Comparison of ENCODE assay signal across 11 mouse cellular contexts in the genomic region with DNA sequence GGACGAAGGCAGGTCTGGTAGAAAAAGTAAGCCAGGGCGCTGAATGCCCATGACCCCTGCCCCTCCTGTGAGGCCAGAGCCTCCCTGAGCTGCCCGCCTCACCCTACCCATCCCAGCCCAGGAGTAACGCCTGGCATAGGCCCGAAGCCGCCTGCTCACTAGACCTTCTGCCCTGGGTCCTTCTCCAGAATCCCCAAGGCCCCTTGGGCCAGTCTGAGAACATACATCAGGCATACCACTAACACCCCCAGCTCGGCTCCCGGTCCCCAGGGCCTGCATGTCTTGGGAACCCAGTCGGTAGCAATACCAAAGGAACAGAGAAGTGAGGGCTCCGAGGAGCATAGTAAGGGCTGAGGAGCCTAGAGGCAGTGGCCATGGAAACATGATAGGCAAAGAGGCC. TPM values are rescaled to one million over a fixed set of nuclear protein-coding genes. Genes with fewer than 3 reads are reported as not detected.
A peak's percentile ranks its signal among the peaks of the same experiment; 100 is the strongest.
DNase-seq lines count a peak whose midpoint lies in the region; ATAC-seq and TF ChIP-seq lines count a peak whose summit lies in the region.
"Had no signal": no experiment of that assay in that cellular context is flagged by ENCODE, and none has a peak within 500 bp of the region (broad histone marks: within the 10 kb centered on the region; RNA-seq: fewer than 3 reads in every experiment).

No protein-coding gene starts in this region.

- H3K36me3 ChIP-seq in limb, embryonic 15.5 days = peaks cover 21% of the 10 kb centered on the region
- peaks cover 28% of the 10 kb centered on the region for H3K36me3 ChIP-seq in neural tube, embryonic 15.5 days
- H3K36me3 ChIP-seq in lung, postnatal 0 days (ENCODE audit: insufficient read depth, low read length) = no peaks in the 10 kb centered on the region; the same call in 1 of the 2 replicates
- H3K36me3 ChIP-seq: lung, embryonic 15.5 days had no signal

- no peaks in the 10 kb centered on the region for H3K9me3 ChIP-seq in limb, embryonic 15.5 days
- no peaks in the 10 kb centered on the region for H3K9me3 ChIP-seq in neural tube, embryonic 15.5 days (replicated peaks)
- no peaks in the 10 kb centered on the region for H3K9me3 ChIP-seq in lung, postnatal 0 days (ENCODE audit: low read length)
- H3K9me3 ChIP-seq: lung, embryonic 15.5 days had no signal

- ATAC-seq in limb, embryonic 15.5 days (ENCODE audit: insufficient number of reproducible peaks, low FRiP score, low TSS enrichment, low read depth) = no peak
- no peak for ATAC-seq in neural tube, embryonic 15.5 days (ENCODE audit: low FRiP score)
- no peak for ATAC-seq in lung, postnatal 0 days
- no peak for ATAC-seq in frontal cortex, adult (ENCODE audit: low TSS enrichment)

- peaks cover 24% of the 10 kb centered on the region for H3K4me1 ChIP-seq in limb, embryonic 15.5 days
- H3K4me1 ChIP-seq in neural tube, embryonic 15.5 days = peaks cover 62% of the 10 kb centered on the region
- H3K4me1 ChIP-seq in lung, postnatal 0 days (ENCODE audit: insufficient read depth, low read depth, low read length) = peaks cover 5% of the 10 kb centered on the region; the same call in 1 of the 2 replicates

- H3K4me2 ChIP-seq in limb, embryonic 15.5 days = 0 out of 2 replicates have a peak overlapping the region, but pooled peaks have one; percentile 99
- peak overlapping the region; percentile 98 for H3K4me2 ChIP-seq in neural tube, embryonic 15.5 days
- no peak overlapping the region for H3K4me2 ChIP-seq in lung, postnatal 0 days (replicated peaks; ENCODE audit: low read depth, low read length)

- H3K4me3 ChIP-seq in limb, embryonic 15.5 days = no peak overlapping the region
- peak overlapping the region; percentile 67 for H3K4me3 ChIP-seq in neural tube, embryonic 15.5 days (replicated peaks)
- no peak overlapping the region for H3K4me3 ChIP-seq in lung, postnatal 0 days (ENCODE audit: low read depth, low read length)

- TF ChIP-seq EP300 in lung, postnatal 0 days (IDR thresholded peaks at IDR 0.05) = no peak

- H3K9ac ChIP-seq in limb, embryonic 15.5 days = no peak overlapping the region
- H3K9ac ChIP-seq in neural tube, embryonic 15.5 days (replicated peaks) = peak overlapping the region; percentile 73
- no peak overlapping the region for H3K9ac ChIP-seq in lung, postnatal 0 days (replicated peaks; ENCODE audit: low read depth)
- H3K9ac ChIP-seq: lung, embryonic 15.5 days had no signal

- DNase-seq in cerebellum, adult 11-12 months = peak; percentile 53
- no peak for DNase-seq in cerebellum, postnatal 36 days
- DNase-seq in right cerebral cortex, postnatal 25 days = peak; percentile 22
- DNase-seq in right cerebral cortex, postnatal 14 days = no peak
- no peak for DNase-seq in lung, postnatal 0 days (ENCODE audit: low spot score)
- DNase-seq: liver had no signal

- WGBS in limb, embryonic 15.5 days = 77% methylated on average over 10 of the region's 10 CpGs
- WGBS in neural tube, embryonic 15.5 days = 75% methylated on average over 10 of the region's 10 CpGs
- WGBS in lung, postnatal 0 days = 78% methylated on average over 9 of the region's 10 CpGs

- no peak for TF ChIP-seq CTCF in lung, postnatal 0 days (IDR thresholded peaks at IDR 0.05)

- H3K27ac ChIP-seq in limb, embryonic 15.5 days = no peak overlapping the region
- peak overlapping the region; percentile 96 for H3K27ac ChIP-seq in neural tube, embryonic 15.5 days (replicated peaks)
- no peak overlapping the region for H3K27ac ChIP-seq in lung, postnatal 0 days (ENCODE audit: low read length)
- H3K27ac ChIP-seq: lung, embryonic 15.5 days had no signal

- H3K27me3 ChIP-seq in limb, embryonic 15.5 days = peaks cover 40% of the 10 kb centered on the region
- no peaks in the 10 kb centered on the region for H3K27me3 ChIP-seq in neural tube, embryonic 15.5 days (replicated peaks)
- H3K27me3 ChIP-seq in lung, postnatal 0 days (replicated peaks; ENCODE audit: insufficient read depth, low read length) = peaks cover 13% of the 10 kb centered on the region

RNA-seq across cellular contexts. Expression of a gene that starts 0.8 kb away (rescaled TPM):
- 0.10 TPM in 1 of 2 replicates, not detected in the other for polyA plus RNA-seq in limb, embryonic 15.5 days (2015; fragmentation: Nextera tagmentation; extraction: Ambion mirVana)
- polyA plus RNA-seq in neural tube, embryonic 15.5 days (2015; fragmentation: Nextera tagmentation; extraction: Ambion mirVana) = 8.9 and 11.7 TPM in 2 replicates
- polyA plus RNA-seq in lung, postnatal 0 days (2015; fragmentation: Nextera tagmentation; extraction: Ambion mirVana) = not detected in 2 replicates
- polyA plus RNA-seq: thymus, postnatal 0 days had no signal

RNA-seq across cellular contexts. Expression of a gene that starts 1.7 kb away (rescaled TPM):
- polyA plus RNA-seq in limb, embryonic 15.5 days (2015; fragmentation: Nextera tagmentation; extraction: Ambion mirVana) = 0.46 and 0.50 TPM in 2 replicates
- polyA plus RNA-seq in neural tube, embryonic 15.5 days (2015; fragmentation: Nextera tagmentation; extraction: Ambion mirVana) = 51.6 and 56.9 TPM in 2 replicates
- polyA plus RNA-seq in lung, postnatal 0 days (2015; fragmentation: Nextera tagmentation; extraction: Ambion mirVana) = 1.7 and 3.0 TPM in 2 replicates

RNA-seq across cellular contexts. Expression of a gene that starts 19.9 kb away (rescaled TPM):
- polyA plus RNA-seq in limb, embryonic 15.5 days (2015; fragmentation: Nextera tagmentation; extraction: Ambion mirVana) = 13.5 and 15.3 TPM in 2 replicates
- polyA plus RNA-seq in neural tube, embryonic 15.5 days (2015; fragmentation: Nextera tagmentation; extraction: Ambion mirVana) = 102 and 121 TPM in 2 replicates
- polyA plus RNA-seq in lung, postnatal 0 days (2015; fragmentation: Nextera tagmentation; extraction: Ambion mirVana) = 12.1 and 14.9 TPM in 2 replicates

RNA-seq across cellular contexts. Expression of a gene that starts 25.9 kb away (rescaled TPM):
- polyA plus RNA-seq in limb, embryonic 15.5 days (2015; fragmentation: Nextera tagmentation; extraction: Ambion mirVana) = 31.3 and 35.1 TPM in 2 replicates
- polyA plus RNA-seq in neural tube, embryonic 15.5 days (2015; fragmentation: Nextera tagmentation; extraction: Ambion mirVana) = 30.9 and 31.1 TPM in 2 replicates
- polyA plus RNA-seq in lung, postnatal 0 days (2015; fragmentation: Nextera tagmentation; extraction: Ambion mirVana) = 42.5 and 45.0 TPM in 2 replicates

RNA-seq across cellular contexts. Expression of a gene that starts 27.1 kb away (rescaled TPM):
- 105 and 119 TPM in 2 replicates for polyA plus RNA-seq in limb, embryonic 15.5 days (2015; fragmentation: Nextera tagmentation; extraction: Ambion mirVana)
- 139 and 145 TPM in 2 replicates for polyA plus RNA-seq in neural tube, embryonic 15.5 days (2015; fragmentation: Nextera tagmentation; extraction: Ambion mirVana)
- polyA plus RNA-seq in lung, postnatal 0 days (2015; fragmentation: Nextera tagmentation; extraction: Ambion mirVana) = 164 and 173 TPM in 2 replicates

Comparison
In these comparisons a context has a peak if more than half of its experiments do, and no peak if none do; other contexts are left out.
1. DNase-seq: peak in cerebellum, adult 11-12 months (single experiment) and right cerebral cortex, postnatal 25 days (single experiment); none in cerebellum, postnatal 36 days (0 of 2), right cerebral cortex, postnatal 14 days (single experiment) and lung, postnatal 0 days (single experiment).
2. RNA of a gene that starts 1.7 kb away (polyA plus RNA-seq): 51.6 to 56.9 TPM in neural tube, embryonic 15.5 days; 1.7 to 3.0 TPM in lung, postnatal 0 days and 0.46 to 0.50 TPM in limb, embryonic 15.5 days; every median in the first group is over 10 times any median in the second.